Mouse (Mus musculus) B cell, adult 2 months (primary cell): Measurements from ENCODE around the gene Pnpla2.
"Not testable (repeated sequence)": the region's sequence is repeated elsewhere in the genome, so short reads cannot be mapped to it uniquely, and the experiment has no call there.

Source experiments
- DNase-seq, 2 experiments: peaks; one replicate each; pipeline ENCODE4 v3.0.0; 2022

The Pnpla2 gene

DNA sequence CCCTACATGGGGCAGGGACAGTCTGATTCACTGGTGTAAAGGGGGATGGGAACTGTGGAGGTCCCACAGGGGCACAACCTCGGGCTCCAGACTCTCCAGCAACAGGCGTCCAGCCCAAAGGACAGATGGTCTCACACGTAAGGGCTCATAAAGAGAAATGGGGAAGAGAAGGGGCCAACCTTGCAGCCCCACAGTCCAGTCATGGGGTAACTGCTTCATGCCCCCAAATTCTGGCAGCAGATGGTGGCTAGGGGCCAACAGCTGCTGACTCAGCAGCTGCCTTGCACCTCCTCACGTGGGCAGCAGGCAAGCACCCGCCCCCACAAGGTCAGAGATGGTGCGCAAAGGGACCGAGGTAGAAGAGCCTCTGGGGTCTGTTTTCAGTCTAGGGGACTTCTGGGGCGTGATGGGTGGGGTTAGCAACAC lies 22.8 kb upstream of the Pnpla2 start:
- no peak for DNase-seq

DNA sequence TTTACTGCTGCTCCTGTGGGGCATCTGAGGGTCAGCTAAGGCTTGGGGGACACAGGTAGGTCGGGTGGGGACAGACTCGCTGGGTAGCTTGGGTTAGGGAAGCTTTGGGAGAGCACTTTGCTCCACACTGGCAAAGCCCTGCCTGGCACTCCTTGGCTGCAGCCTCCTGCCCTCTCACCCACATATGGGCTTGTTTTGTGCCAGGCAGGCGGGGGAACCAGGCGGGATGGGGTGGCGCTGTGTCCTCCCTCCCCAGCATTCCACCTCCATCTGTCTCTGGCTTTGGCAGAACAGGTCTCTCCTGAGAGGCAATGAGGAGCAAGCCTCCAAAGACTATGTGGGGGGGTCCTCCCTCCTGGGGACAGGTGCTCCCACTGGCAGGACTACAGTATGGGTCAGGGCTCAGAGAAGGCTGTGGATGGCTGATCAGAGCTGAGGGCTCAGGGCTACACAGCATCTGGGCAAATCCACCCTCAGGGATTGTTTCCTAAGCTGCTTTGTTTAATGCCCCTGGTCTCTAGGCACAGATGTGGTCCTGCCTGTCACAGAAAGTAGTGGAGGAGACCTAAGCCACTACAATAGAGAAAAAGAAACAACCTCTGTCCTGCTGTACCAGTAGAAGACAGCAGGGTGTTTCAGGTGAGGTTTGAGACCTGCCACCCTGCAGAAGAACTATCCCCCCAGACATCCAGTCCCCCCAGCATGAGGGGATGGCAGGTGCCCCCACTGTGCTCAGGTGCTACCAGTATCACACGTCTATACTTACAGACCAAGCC lies 22.1 kb upstream of the Pnpla2 start:
- DNase-seq = no peak

DNA sequence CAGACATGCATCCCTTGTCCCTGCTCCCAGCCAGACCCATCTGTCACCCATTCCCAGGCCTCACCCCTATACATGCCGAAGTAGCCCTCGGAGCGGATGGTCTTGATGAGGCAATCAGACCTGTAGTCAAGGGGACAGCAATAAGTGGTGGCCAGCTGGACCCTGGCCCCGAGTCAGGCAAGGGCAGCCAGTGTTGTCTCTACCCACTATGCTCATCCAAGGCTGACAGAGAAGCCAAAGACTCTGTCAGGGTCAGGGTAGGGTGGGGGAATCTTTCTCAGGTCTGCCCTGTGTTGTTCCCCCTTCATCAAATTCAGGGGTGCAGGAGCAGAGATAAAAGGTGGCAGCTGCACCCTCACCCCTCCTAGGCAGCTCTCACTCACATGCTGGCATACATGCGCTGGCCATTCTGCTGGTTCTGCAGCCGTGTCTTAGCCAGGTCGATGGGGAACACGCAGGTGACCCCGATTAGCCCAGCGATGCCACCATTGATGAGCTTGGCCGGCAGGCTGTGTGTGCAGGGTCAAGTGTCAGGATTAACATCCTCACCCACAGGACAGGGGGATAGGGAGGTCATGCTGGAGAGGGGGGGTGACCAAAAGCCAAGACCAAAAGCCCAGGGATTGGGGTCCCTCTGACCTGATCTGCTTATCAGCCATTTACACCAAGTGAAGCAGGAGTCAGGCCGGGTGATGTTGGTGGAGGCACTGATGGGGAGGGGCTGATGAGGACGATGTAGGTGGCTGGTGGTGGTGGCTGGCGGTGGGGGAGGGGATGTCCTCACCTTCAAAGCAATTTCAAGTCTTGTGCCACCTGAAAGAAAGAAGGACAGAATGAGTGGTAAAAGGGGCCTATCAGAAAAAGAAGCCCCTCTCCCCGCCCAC lies 21.2 kb upstream of the Pnpla2 start:
- DNase-seq = no peak

DNA sequence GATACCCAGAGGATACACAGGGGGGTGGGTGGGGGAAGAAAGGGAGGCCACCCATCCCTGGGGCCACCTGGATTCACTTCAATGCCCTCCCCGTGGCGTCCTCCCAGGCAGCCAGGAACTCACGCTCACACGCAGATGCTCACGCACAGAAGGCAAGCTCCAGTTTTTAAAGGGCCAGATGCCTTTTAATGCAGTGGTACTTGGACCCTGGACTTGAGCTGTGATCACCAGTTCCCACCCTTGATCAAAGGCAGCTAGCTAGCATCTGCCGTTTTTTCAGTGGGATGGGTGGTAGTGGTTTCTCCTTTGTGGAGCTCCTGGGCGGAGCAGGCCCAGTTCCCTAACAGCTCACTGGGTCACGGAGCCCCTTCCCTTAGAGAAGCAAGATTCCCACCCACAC lies 20.5 kb upstream of the Pnpla2 start:
- DNase-seq = no peak

DNA sequence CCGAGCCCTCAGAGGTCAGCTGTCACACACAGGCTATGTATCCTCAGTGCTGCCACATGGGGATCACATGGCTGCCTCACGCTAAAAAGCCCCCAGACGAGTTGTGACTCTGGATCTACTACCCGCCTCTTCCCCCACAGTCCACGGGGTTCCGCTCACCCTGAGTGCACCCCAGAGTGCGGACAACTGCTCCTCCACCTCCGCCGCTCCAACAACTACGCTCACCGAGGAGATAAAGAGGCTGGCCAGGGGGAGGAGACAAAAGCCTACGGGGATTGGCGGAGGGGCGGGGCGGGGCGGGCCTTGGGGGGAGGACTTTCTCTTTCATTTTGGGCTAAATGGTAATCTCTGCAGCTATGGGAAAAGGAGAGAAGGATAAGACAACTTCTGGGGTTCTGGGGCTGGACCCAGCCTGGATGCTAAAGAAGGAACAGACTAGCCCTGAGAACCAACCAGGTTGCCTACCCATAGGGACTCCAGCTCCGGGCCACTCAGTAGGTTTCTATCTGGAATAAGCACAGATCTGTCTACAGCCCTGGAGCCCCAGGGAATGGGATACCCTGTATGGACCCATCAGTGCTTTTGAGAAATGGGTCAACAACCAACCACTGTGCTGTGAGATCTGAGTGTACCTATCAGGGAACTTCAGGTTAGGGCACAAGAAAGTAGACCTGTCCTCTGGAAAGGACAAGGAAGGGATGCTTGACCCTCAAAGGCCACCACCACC lies 19.7 kb upstream of the Pnpla2 start:
- DNase-seq = peak; percentile 62 to 67

DNA sequence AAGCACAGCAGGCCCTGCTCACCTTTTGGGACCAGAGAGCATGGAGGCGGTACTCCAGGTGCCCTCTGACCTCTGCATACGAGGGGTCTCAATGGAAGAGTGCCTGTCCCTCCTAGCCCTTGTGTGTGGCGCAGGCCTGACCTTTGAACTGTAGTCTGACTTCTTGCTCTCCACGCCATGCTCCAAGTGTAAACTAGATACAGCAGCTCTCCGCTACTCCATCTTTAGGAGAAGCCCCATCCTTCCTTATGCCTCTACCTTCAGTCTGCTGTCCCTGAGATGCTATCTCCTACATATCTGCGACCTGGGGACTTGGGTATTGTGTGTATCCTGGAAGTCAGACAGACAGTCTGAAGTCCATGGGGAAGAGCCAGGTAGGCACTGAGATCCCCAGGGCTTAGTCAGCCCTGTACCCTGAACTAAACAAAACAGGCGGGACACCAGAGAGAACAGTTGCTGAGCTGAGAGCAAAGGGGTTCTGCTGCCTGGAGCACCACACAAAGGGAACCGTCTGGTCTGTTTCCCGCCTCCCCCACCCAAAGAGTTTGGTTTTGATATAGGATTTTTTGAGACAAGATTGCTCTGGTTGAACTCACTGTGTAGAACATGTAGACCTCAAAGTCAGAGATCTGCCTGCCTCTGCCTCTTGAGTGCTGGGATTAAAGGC lies 19.0 kb upstream of the Pnpla2 start:
- DNase-seq = no peak

DNA sequence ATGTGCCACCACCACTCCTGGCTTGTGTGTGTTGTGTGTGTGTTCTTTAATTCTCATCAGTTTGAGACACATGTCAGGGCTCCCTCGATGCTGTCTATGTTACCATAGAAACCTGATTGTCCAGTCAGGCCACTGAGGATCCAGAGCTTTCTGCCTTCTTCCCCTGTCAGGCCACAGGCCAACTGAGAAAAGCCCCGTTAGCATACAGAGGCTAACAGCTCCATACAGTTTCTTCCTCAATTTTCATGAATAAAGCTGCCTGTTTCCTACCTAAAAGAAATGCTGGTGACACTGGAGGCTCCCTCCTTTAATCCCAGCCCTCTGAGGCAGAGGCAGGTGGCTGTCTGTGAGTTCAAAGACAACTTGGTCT lies 18.5 kb upstream of the Pnpla2 start:
- no peak for DNase-seq

DNA sequence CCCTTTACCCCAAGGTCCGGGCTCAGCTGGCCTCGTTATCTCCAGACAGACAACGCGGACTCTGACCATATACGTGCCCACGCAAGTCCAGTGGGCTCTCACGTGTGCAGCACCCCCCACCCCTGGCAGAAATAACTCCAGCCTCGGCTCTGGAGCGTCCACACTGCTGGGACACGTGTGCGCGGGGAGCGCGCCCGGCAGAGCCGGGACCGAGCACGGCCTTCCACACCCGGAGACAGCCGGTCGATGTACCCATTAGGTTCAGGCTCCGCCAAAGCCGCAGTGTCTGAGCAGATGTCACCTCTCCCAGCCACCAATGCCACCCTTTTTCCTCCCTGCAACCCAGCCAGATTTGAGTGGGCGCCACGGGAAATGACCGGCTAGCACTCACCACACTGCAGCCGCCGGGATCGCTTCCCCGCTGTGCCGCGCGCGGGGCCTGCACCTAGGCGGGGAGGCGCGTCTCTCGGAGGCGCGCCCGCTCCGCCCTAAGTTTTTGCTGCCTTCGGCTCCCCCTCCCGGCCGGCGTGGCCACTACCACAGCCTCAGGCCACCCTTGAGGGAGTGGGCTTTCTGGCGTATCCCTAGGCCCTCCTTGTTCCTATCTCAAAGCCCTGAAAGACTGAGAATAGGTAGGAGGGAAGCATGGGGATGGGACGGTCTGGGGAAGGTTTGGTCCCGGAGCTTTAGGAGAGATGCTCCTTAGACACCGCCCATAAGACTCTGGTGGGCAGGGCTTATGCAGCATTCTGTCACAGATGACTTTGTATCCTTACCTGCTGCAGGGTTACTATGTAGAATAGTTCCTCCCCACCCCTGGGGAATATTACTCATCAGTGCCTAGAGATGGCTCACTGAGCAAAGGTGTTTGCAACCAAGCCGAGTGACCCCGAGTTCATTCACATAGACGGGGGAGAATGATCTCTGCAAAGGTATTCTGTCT lies 17.5 kb upstream of the Pnpla2 start, which contains the start of gene Slc25a22:
Gene Slc25a22 (minus strand): TSS at position 715 of the 943 bp plus-strand sequence.
- DNase-seq = peak; percentile 89 to 90

DNA sequence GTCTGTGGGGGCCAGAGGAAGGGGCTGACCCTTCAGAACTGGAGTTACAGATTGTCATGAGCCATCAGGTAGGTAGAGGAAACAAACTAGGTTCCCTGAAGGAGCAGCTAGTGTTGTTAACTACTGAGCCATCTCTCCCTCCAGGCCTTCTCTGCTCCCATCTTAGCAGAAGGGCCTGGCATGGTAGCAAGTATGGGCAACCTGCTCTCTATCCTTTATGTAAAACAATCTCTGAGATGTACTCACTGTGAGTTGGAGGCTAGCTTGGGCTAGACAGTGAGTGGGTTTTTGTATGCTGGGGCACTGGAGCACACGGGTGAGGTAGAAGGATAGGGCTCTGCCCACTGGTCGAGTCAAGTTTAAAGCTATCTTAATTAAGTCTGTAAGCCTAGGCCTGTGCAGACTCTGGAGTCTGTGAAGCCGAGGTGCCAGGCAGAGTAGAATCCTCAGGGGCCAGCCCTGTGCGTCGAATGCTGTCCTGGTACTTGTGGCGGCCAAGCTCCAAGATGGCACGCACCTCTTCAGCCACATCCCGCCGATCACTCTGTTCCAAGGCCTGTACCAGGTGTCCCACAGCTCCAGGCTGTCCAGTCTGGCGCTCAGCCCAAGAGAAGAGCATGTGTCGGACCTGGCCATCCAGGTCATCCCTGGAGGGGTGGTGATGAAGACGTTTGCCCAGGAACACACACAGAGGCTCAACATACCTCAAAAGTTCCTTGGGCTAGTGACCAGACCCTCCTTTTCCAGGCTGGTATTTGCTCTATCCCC lies 16.6 kb upstream of the Pnpla2 start:
- no peak for DNase-seq

DNA sequence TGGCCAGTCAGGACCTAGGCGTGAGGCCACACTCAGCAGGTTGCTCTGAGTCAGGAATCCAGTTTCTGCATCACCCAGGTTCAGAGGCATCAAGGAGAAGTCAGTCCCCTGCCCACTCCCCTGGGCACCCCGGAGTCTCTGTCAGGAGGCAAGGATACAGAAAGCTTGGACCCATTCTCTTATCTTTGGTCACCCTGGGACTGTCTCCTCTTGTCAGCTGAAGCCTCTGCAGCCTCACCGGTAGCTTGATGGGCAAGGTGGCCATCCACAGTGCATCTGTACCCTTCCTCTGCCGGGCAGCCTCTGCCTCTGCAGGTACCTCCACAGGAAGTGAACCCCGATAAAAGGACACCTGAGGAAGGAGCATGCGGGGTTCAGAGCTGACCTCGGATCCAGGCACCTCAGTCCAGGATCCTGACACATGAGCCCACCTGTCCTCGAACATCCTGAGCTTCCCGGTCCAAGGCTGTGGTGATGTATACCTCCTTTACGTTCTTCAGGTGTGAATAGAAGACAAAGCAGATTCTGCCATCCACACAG lies 15.8 kb upstream of the Pnpla2 start:
- no peak for DNase-seq

DNA sequence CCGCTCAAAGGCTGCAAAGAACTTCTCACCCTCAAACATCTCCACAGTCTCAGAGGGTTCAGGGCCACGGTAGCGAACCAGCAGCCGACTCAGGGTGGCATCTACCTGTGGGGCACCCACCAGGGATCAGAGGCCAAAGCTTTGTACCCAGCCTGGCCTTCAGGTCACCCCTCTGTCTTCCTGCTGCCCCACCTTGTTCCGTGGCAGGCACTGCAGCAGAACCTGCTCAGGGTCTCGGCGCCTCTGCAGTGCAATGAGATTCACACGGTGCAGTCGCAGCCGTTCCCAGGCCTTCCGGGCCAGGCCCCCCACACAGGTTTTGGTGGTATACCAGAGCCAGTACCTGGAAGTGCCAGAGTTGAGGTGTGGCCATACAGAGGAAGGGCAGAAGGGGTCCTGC lies 15.2 kb upstream of the Pnpla2 start:
- no peak for DNase-seq

DNA sequence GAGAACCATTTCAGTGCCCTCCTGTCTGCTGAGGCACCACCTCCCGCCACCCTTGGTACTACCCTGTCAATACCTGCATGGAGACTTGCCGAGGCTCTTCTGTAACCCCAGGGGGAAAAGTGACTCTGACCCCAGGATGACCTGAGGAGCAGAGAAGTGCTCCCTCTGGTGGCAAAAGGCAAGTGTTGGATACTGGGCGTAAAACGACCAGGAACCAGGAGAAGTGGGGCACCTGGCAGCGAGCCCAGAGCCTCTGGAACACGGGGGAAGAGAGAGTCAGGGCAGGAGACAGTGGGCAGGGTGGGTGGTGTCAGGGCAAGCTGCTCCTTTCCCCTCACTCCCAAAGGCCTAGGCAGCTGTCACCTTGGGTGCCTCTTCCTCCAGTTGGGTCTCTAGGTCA lies 14.4 kb upstream of the Pnpla2 start:
- DNase-seq = peak; percentile 63

DNA sequence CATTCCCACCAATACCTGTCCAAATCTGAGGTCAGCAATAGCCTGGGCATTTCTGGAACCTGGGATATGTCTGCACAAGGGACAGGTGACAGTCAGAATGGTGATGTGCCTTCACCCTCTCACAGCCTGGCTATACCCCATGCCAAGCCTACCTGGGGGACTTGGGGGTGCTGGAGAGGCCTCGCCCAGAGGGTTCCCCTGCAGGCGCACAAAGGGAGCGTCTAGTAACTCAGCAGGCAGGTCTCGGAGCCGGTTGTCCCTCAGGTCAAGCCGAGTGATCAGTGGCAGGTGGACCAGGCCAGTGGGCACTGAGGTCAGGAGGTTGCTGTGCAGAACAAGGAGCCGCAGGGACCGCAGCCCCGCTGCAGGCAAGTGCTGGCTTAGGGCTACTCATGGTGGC lies 13.5 kb upstream of the Pnpla2 start:
- no peak for DNase-seq

DNA sequence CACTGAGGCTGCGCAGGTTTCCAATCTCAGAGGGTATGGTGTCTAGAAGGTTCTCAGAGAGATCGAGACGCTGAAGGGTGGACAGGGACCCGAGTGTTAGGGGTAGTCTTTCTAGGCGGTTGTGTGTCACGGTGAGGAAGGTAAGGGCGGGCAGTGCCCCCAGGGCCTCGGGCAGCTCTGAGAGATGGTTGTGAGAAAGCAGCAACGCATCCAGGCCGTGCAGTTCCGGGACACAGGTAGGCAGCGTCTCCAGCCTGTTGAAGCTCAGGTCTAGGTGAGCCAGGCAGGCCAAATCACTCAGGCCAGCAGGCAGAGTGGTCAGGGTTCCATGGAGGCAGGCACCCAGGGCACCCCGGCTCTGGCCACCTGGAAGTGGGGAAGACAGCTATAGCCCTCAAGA lies 12.8 kb upstream of the Pnpla2 start:
- DNase-seq = no peak

DNA sequence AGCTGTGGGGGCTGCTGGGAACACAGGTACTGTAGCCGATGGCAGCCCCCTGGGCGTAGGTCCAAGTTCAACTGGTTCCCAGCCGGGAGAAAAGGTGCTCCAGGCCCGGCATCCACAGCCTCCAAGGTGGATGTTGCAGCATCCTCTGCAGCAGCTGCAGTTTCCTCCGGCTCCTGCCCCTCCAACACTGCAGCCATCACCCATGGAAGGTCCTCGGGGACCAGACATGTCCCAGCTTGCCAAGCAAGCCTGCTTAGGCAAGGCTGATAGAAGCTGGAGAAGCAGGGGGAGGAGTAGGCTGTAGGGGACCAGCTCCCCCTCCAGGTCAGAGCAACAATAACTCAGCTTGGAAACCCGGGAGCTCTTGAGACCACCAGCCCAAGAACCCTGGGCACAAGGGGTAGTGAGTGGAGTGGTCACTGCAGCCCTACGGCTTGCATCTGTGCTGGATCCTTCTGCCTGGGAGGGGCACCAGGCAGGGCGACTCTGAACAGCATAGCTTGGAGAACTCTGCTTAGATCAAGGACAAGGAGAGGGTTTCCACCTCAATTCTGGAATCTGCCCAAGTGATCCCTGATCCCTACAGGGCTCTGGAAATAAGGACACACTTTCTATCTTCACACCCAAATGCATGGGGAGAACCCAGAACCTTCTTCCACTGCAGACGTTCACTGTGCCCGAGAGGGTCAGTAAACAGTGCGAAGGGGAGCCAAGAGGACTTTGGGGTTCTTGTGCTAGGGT lies 11.7 kb upstream of the Pnpla2 start:
- no peak for DNase-seq

DNA sequence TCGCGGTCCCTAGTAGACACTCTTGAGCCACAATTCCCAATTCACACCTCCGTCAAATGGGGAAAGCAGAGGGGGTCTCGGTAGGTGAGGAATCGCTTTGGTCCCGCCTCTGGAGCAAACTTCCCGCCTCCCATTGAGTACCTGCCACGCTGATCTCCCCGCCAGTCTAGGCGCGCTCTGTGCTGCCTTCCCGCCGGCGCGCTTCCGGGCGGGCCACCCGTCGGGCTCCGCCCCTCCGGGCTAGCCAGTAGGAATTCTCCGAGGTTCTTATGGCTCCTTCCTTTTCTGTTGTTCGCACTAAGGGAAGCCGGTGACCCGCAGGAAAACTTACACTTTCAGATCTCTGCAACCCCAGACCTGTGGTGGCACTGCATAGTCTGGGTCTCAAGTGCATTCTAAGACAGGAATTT lies 11.2 kb upstream of the Pnpla2 start, which contains the start of gene Pidd1:
Gene Pidd1 (minus strand): TSS at position 198 of the 410 bp plus-strand sequence.
- peak; percentile 45 to 48 for DNase-seq

DNA sequence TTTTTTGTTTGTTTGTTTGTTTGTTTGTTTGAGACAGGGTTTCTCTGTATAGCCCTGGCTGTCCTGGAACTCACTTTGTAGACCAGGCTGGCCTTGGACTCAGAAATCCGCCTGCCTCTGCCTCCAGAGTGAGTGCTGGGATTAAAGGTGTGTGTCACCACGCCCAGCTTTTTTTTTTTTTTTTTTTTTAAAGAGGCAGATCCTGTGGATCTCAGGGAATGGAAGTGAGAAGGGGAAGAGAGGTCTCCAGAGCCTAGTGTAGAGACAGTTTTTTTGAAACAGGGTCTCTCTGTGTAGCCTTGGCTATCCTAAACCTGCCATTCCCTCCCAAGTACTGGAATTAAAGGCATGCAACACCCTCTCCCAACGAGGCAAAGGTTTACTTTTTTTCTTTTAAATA lies 8.6 kb upstream of the Pnpla2 start:
- not testable (repeated sequence) for DNase-seq

DNA sequence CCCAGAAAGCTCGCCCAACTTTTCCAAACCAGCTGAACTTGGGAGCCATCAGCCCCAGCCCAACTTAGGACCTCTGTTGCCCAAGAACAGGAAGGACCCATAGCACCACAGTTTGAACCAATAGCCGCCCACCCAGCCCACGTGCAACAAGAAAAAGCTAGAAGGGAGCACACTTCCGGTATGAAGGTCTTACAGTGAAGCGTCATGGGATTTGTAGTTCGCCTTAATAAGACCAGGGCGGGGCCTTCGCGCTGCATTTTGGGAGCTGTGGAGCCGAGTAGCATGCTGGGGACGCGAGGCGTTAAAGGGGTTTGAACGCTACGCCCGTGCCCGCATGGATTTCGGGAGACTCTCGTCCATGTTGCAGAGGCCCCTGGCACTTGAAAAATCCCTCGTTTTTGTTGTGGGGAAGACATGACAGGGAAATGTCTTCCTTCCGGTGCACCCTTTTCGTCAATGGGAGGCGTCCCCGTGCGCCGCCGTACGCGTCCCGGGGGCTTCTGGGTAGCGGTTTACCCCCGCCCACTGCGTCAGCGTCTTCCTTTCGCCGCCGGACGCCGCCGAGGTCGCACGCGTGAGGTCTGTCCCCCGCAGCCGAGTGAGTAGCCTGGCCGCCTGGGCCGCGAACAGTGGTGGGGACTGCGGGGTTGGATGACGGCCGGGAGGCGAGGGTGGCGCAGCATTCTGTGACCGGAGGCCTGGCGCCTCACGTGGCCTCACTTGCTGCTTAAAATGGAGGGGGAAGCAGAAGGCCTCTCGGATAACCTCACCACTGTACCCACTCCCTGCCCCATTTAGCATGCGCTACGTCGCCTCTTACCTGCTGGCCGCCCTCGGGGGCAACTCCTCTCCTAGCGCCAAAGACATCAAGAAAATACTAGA lies 7.6 kb upstream of the Pnpla2 start, which contains the start of gene Rplp2:
Gene Rplp2 (plus strand): TSS at position 261 of the 882 bp plus-strand sequence.
- peak; percentile 95 to 96 for DNase-seq
